Mouse (Mus musculus) midbrain, embryonic 11.5 days (tissue): ENCODE data around the gene Nop2. TPM values are rescaled to one million over a fixed set of nuclear protein-coding genes. Genes with fewer than 3 reads are reported as not detected.

Experiments used
- ATAC-seq: fragments of 200-750 bp; cut with Nextera tagmentation; 2 replicates; pipeline ENCODE4 v1.8.0; 2017; ENCODE audit warnings: moderate TSS enrichment, moderate library complexity; ENCODE audit not compliant: low FRiP score
- DNase-seq: peaks from one replicate; pipeline ENCODE4 v3.0.0; 2015; ENCODE audit warnings: low spot score; ENCODE audit errors: missing footprints
- H3K27ac ChIP-seq: fragments of 300-500 bp; sonication (generic); 2 replicates; pipeline ENCODE4 v1.5.1; 2014; ENCODE audit warnings: low read depth, low read length
- H3K27me3 ChIP-seq: fragments of 300-500 bp; sonication (generic); 2 replicates; pipeline ENCODE4 v1.6.1; 2014; ENCODE audit warnings: mild to moderate bottlenecking, low read length, moderate library complexity, mixed read lengths; ENCODE audit not compliant: control insufficient read depth, insufficient read depth
- H3K36me3 ChIP-seq: fragments of 300-500 bp; sonication (generic); 2 replicates; pipeline ENCODE4 v1.6.1; 2014; ENCODE audit warnings: mild to moderate bottlenecking, low read length, moderate library complexity, mixed read lengths; ENCODE audit not compliant: control insufficient read depth, insufficient read depth
- H3K4me1 ChIP-seq: fragments of 300-500 bp; sonication (generic); 2 replicates; pipeline ENCODE4 v1.6.1; 2014; ENCODE audit warnings: low read length; ENCODE audit not compliant: control insufficient read depth, insufficient read depth
- H3K4me2 ChIP-seq: fragments of 300-500 bp; sonication (generic); 2 replicates; pipeline ENCODE4 v1.6.1; 2014; ENCODE audit warnings: mild to moderate bottlenecking, moderate library complexity
- H3K4me3 ChIP-seq: fragments of 300-500 bp; sonication (generic); 2 replicates; pipeline ENCODE4 v1.5.1; 2014; ENCODE audit warnings: low read depth, low read length
- H3K9ac ChIP-seq: fragments of 300-500 bp; sonication (generic); 2 replicates; pipeline ENCODE4 v1.6.1; 2014; ENCODE audit warnings: low read length
- H3K9me3 ChIP-seq: fragments of 300-500 bp; sonication (generic); 2 replicates; pipeline ENCODE4 v1.6.1; 2016; ENCODE audit warnings: low read length; ENCODE audit not compliant: control insufficient read depth
- WGBS: fragments of 180-500 bp; shearing (Covaris S2); extraction: QIAGEN DNeasy Blood & Tissue Kit; methylation state at CpG from one replicate; pipeline ENCODE4 v1.1.7; 2014; 5-methylcytosine and 5-hydroxymethylcytosine counted together
- polyA plus RNA-seq: library from polyadenylated mRNA; unstranded; fragments of >200 nt; fragmentation: Nextera tagmentation; extraction: Ambion mirVana; gene quantifications from 2 replicates; pipeline ENCODE4 v1.2.1, GENCODE M21; 2014

Nop2 gene
- polyA plus RNA-seq, 1 experiment from 2014 or later, result 58.4 TPM

DNA sequence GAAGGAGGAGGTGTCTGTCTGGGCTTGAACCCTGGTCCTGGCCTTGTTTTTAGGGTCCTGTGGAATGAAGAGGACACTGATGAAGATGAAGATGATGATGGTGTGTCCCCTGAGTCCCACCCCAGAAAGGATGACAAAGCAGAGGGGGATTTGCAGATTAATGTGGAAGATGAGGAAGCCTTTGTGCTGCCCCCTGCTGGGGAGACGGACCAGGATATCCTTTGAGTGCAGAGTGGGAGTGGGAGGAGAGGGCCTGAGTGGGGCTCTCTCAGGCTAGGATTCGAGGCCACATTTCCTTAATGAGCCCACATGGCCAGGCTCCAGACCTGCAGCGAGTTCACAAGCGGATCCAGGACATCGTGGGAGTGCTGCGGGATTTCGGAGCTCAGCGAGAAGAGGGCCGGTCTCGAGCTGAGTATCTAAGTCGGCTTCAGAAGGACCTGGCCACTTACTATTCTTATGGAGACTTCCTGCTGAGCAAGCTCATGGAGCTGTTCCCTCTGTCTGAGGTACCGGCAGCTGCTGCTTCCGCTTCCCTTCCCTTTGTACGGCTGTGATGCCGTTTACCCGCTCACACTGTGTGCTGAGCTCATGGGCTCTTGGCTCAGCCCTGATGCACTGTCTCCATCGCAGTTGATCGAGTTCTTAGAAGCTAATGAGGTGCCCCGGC, 5.4 kb downstream of the Nop2 start:
- 89% methylated on average over 19 of the region's 19 CpGs for WGBS
- H3K27me3 ChIP-seq, result no peaks in the 10 kb centered on the region
- no peak overlapping the region for H3K4me2 ChIP-seq
- peak; percentile 89 for DNase-seq
- ATAC-seq, result no peak
- no peaks in the 10 kb centered on the region for H3K9me3 ChIP-seq
- no peak overlapping the region for H3K9ac ChIP-seq
- H3K4me1 ChIP-seq, result peaks cover 4% of the 10 kb centered on the region; the same call in 1 of the 2 replicates
- peaks cover 61% of the 10 kb centered on the region for H3K36me3 ChIP-seq
- H3K27ac ChIP-seq, result no peak overlapping the region
- no peak overlapping the region for H3K4me3 ChIP-seq

DNA sequence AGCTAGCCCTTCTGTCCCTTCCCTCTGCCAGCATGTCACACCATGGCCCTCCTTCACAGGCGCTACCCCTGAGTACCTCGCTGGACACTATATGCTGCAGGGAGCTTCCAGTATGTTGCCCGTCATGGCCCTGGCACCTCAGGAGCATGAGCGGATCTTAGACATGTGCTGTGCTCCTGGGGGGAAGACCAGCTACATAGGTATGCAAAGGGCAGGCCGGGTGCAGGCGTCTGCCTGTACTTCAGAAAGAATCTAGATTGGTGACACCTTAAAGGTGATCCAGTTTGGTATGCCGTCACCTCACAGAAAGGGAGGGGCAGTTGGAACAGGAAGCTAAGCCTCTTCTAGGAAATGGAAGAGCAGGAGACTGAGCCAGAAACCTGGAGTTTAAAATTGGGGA, 8.0 kb downstream of the Nop2 start:
- H3K4me2 ChIP-seq, result no peak overlapping the region
- H3K36me3 ChIP-seq, result peaks cover 56% of the 10 kb centered on the region
- ATAC-seq, result no peak
- no peak for DNase-seq
- H3K27me3 ChIP-seq, result no peaks in the 10 kb centered on the region
- H3K9ac ChIP-seq, result no peak overlapping the region
- peaks cover 5% of the 10 kb centered on the region for H3K4me1 ChIP-seq
- 95% methylated on average over 7 of the region's 7 CpGs for WGBS
- no peak overlapping the region for H3K4me3 ChIP-seq
- no peaks in the 10 kb centered on the region for H3K9me3 ChIP-seq
- H3K27ac ChIP-seq, result no peak overlapping the region

DNA sequence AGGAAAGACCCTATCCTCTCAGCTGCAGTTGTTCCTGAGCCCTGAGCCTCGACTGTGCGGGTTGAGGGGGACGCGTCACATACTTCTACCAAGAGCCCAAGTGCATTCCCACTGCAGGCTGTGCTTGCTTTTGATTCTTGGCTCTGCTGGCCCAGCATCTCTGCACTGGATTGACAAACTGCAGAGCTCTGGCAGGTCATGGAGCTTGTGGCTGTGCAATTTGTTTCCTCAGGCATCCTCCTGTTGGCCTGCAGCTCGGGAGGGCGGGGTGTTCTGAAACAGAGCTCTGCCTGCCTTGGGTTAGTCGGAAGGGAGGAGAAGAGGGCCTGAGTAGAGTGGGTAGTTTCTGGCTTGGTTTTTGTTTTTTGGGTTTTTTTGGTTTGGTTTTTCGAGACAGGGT, 10.7 kb downstream of the Nop2 start:
- DNase-seq (no peak), ATAC-seq (no peak)
- H3K9me3 ChIP-seq, result no peaks in the 10 kb centered on the region
- no peak overlapping the region for H3K9ac ChIP-seq
- no peak overlapping the region for H3K4me3 ChIP-seq
- H3K27me3 ChIP-seq, result no peaks in the 10 kb centered on the region
- peaks cover 38% of the 10 kb centered on the region for H3K36me3 ChIP-seq
- H3K4me2 ChIP-seq, result no peak overlapping the region
- peaks cover 24% of the 10 kb centered on the region for H3K4me1 ChIP-seq
- no peak overlapping the region for H3K27ac ChIP-seq
- 93% methylated on average over 8 of the region's 8 CpGs for WGBS

DNA sequence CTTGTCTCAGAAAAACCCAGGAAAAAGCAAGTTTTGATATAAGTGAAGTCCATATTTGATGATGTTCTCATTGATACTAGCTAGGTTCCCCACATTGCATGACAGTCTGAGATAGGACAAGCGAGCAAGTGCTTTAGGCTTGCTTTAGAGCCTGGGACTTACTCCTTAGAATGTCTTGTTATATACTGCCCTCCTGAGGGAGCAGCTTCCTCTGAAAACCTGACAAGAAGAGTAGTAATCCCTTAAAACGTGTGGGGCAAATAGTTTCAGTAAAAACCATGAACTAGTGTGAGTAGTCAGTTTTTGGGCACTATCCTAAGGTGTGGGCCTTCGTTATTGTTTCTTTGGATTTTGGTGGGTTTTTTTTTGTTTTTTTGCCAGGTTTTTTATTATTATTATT, 11.4 kb downstream of the Nop2 start:
- ATAC-seq (no peak), DNase-seq (no peak)
- H3K9ac ChIP-seq, result no peak overlapping the region
- peaks cover 33% of the 10 kb centered on the region for H3K36me3 ChIP-seq
- 69% methylated on average over 3 of the region's 3 CpGs for whole genome bisulfite sequencing
- no peak overlapping the region for H3K27ac ChIP-seq
- H3K4me1 ChIP-seq, result peaks cover 28% of the 10 kb centered on the region
- H3K4me3 ChIP-seq, result no peak overlapping the region
- H3K9me3 ChIP-seq, result no peaks in the 10 kb centered on the region
- H3K27me3 ChIP-seq, result no peaks in the 10 kb centered on the region
- no peak overlapping the region for H3K4me2 ChIP-seq

GRCm38 (mm10) chr6:125143904-125144303, 12.2 kb downstream of the Nop2 start:
- no peak for DNase-seq
- H3K27me3 ChIP-seq, result no peaks in the 10 kb centered on the region
- H3K4me1 ChIP-seq, result peaks cover 31% of the 10 kb centered on the region
- peaks cover 29% of the 10 kb centered on the region for H3K36me3 ChIP-seq
- no peak overlapping the region for H3K4me2 ChIP-seq
- H3K27ac ChIP-seq, result no peak overlapping the region
- no peak overlapping the region for H3K4me3 ChIP-seq
- WGBS, result 87% methylated on average over 9 of the region's 9 CpGs
- no peaks in the 10 kb centered on the region for H3K9me3 ChIP-seq
- no peak overlapping the region for H3K9ac ChIP-seq
- no peak for ATAC-seq

DNA sequence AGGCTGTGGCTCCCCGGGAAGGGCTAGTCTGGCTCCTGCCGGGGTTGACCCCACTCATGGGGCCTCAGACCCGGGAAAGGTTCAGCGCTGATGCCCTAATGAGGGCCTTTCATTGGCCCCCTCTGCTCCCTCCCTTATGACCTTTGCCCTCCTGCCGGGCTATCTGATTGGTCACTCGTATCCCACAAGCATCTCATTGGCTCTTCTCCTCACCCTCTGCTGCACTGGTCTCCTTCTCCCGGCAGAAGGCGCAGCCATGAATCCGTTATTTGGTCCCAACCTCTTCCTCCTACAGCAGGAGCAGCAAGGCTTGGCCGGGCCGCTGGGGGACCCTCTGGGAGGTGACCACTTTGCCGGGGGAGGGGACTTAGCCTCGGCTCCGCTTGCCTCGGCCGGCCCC, 13.3 kb downstream of the Nop2 start, which contains the start of gene Iffo1:
TSS of gene Iffo1 (plus strand) at position 241 of the 400 bp plus-strand sequence.
- H3K4me3 ChIP-seq, result peak within 1 kb of the TSS; percentile 67
- H3K36me3 ChIP-seq, result peaks cover 20% of the 10 kb centered on the region
- peak within 1 kb of the TSS; percentile 90 for H3K27ac ChIP-seq
- peak; percentile 96 for ATAC-seq
- DNase-seq, result peak; percentile 99
- WGBS, result 0% methylated on average over 16 of the region's 16 CpGs
- H3K4me2 ChIP-seq, result peak within 1 kb of the TSS; percentile 93
- H3K9me3 ChIP-seq, result no peaks in the 10 kb centered on the region
- H3K9ac ChIP-seq, result peak within 1 kb of the TSS; percentile 77
- no peaks in the 10 kb centered on the region for H3K27me3 ChIP-seq
- H3K4me1 ChIP-seq, result peaks cover 31% of the 10 kb centered on the region

- H3K9ac ChIP-seq, result peak overlapping the region; percentile 77
- peak overlapping the region; percentile 67 for H3K4me3 ChIP-seq
- WGBS, result 2% methylated on average over 35 of the region's 35 CpGs
- H3K4me2 ChIP-seq, result peak overlapping the region; percentile 93
- DNase-seq (no peak), ATAC-seq (peak; percentile 74)
- H3K4me1 ChIP-seq, result peaks cover 31% of the 10 kb centered on the region
- peak overlapping the region; percentile 90 for H3K27ac ChIP-seq
- no peaks in the 10 kb centered on the region for H3K27me3 ChIP-seq
- no peaks in the 10 kb centered on the region for H3K9me3 ChIP-seq
- H3K36me3 ChIP-seq, result peaks cover 17% of the 10 kb centered on the region
Measured at GRCm38 (mm10) chr6:125145479-125145951, 13.8 kb downstream of the Nop2 start.

GRCm38 (mm10) chr6:125146148-125146547, 14.4 kb downstream of the Nop2 start:
- Histone ChIP-seq H3K9ac (peak overlapping the region; percentile 77), H3K9me3 (no peaks in the 10 kb centered on the region), H3K27ac (no peak overlapping the region), H3K4me1 (peaks cover 31% of the 10 kb centered on the region), H3K4me3 (peak overlapping the region; percentile 67), H3K4me2 (peak overlapping the region; percentile 93), H3K36me3 (peaks cover 10% of the 10 kb centered on the region), H3K27me3 (no peaks in the 10 kb centered on the region)
- DNase-seq (no peak), ATAC-seq (no peak)
- 61% methylated on average over 7 of the region's 7 CpGs for WGBS

GRCm38 (mm10) chr6:125146797-125147196, 15.1 kb downstream of the Nop2 start:
- Histone ChIP-seq H3K36me3 (peaks cover 6% of the 10 kb centered on the region), H3K4me2 (peak overlapping the region; percentile 93), H3K4me3 (no peak overlapping the region)

More at GRCm38 (mm10) chr6:125146797-125147196, 15.1 kb downstream of the Nop2 start:
- ATAC-seq, result no peak
- Histone ChIP-seq H3K9me3 (no peaks in the 10 kb centered on the region), H3K27me3 (no peaks in the 10 kb centered on the region), H3K4me1 (peaks cover 31% of the 10 kb centered on the region), H3K27ac (no peak overlapping the region), H3K9ac (peak overlapping the region; percentile 1; the same call in 1 of the 2 replicates)
- WGBS, result 78% methylated on average over 4 of the region's 4 CpGs
- DNase-seq, result no peak
